Mouse (Mus musculus) C2C12 (cell line): ENCODE measurements around the gene Aqp3.

Experiments
- CTCF ChIP-seq: IDR thresholded peaks from one replicate; pipeline ENCODE4 v1.5.1; 2011; ENCODE audit not compliant: control insufficient read depth, insufficient read depth, insufficient read length
- FOSL1 ChIP-seq: IDR thresholded peaks from one replicate; pipeline ENCODE4 v1.8.0; 2011; ENCODE audit warnings: mild to moderate bottlenecking, low read length; ENCODE audit not compliant: poor library complexity, insufficient read depth, severe bottlenecking
- MAX ChIP-seq: IDR thresholded peaks from one replicate; pipeline ENCODE4 v1.6.1; 2011; ENCODE audit warnings: mild to moderate bottlenecking, control low read depth
- MYOD1 ChIP-seq: IDR thresholded peaks from one replicate; pipeline ENCODE4 v1.6.1; 2011; ENCODE audit warnings: low read depth; ENCODE audit not compliant: control insufficient read depth, insufficient read length
- MYOG ChIP-seq: IDR thresholded peaks from one replicate; pipeline ENCODE4 v1.6.1; 2011; ENCODE audit not compliant: control insufficient read depth, insufficient read length; ENCODE audit errors: extremely low read depth
- USF1 ChIP-seq: IDR thresholded peaks from one replicate; pipeline ENCODE4 v1.6.1; 2011; ENCODE audit warnings: low read depth, mild to moderate bottlenecking, control low read depth, moderate library complexity

DNA sequence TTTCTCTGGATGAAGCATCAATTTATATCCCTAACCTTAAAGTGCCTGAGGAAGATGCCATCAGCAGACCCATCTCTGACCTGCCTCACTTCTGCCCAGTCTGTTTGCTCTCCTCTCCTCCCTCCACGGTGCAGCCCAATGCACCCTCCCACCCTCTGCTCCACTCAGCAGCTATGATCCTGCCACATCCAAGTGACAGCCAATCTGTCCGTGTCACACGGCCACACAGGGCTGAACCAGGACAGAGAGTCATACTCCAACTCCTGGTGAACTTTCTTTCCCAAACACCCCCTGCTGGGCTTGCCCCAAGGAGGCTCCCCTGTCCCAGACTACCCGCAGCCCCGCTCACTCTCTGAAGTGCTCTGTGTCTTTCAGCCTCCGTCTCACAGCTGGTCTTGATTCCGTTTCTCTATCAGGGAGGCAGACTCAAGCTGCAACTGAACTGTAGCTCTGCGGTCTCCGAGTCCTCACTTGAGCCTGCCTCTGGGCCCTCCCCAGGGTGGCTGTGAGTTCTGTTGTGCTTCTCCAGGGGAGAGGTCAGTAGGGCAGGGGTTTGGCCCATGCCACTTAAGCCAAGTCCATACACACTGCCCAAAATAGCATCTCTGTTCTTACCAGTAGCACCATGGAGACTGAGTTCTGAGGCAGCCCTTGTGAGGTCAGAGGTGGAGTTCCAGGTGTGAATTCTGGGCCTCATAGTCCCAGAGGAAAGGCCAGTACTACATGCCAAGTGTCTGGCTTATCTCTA is 50.3 kb downstream of the Aqp3 start, which contains the start of gene Aqp7:
- no peak for TF ChIP-seq CTCF
- TF ChIP-seq MYOD1, result no peak
- no peak for TF ChIP-seq USF1
- TF ChIP-seq MYOG, result no peak
- no peak for TF ChIP-seq MAX
- TF ChIP-seq FOSL1, result no peak
